Mouse (Mus musculus): ENCODE measurements around the gene Evl.

DNA sequence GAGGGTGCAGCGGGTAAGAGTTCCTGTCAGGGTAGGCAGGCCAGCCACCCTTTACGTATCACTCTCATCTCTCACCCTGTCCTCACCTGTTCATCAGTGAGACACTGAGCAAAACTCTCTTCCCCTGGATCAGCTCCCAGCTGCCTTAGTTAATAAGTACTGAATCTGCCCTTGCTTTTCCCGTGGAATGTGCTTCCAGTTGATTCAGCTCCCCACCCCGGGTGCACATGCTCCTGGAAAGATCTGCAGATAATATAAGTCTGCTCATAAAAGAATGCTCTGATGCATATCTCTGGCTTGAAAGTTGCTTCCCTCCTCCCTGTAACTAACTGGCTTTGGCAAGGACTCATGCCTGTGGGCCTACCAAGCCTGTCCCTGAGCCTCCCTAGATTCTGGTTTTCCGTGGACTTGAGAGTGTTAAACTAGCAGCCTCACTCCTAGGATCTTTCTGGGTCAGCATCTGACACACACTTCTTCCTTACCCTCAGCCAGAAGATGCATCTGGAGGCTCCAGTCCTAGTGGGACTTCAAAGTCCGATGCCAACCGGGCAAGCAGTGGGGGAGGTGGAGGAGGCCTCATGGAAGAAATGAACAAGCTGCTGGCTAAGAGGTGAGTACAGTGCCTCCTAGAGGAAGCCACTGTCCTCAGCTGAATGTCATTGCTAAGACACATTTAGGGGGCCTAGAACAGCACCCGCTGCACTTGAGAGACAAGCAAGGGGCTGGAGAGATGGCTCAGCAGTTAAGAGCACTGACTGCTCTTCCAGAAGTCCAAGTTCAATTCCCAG, 121.3 kb downstream of the Evl start:
- TF ChIP-seq HCFC1 (IDR thresholded peaks at IDR 0.05; ENCODE audit: borderline replicate concordance, insufficient read depth, low read length), result no peak
- TF ChIP-seq CHD2 (IDR thresholded peaks at IDR 0.05; ENCODE audit: low read depth, low read length), result no peak
- TF ChIP-seq ZNF384 (IDR thresholded peaks at IDR 0.05; ENCODE audit: low read depth, low read length), result no peak
- TF ChIP-seq ZC3H11A (IDR thresholded peaks at IDR 0.05; ENCODE audit: borderline replicate concordance, low read depth, low read length), result no peak
